Comparison of ENCODE assay signal across 8 mouse cellular contexts in the genomic region with DNA sequence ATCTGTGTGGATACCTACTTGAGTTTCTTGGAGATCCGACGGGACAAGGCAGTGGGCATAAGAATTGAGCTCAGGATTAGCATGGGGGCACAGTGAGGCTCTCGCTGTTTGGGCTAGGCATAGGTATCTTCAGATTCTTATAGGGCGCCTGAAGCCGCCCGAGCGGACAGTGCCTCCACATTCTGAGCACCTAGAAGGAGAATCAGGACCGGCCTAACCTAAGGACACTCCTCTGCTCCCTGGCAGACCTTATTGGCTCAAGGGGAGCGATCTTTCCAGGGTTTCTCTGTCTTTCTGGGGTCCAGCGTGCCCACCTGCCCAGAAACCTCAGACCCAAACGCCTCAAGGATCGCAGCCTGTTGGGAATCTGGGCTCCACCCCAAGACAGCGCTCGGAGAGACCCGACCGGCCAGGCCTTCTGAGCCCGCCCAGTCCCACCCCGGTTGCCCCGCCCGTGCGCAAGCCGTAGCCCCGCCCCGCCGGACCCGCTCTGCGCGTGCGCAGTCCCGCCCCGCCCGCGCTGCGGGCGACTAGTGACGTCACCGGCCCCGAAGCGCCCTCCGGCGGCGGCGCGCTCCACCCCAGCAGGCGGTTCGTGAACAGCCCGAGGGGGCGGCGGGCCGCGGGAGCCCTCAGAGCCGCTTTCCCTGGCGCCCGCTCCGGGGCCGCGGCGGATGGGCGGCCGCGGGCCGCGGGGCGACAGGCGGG. TPM values are rescaled to one million over a fixed set of nuclear protein-coding genes. Genes with fewer than 3 reads are reported as not detected.
DNase-seq lines count a peak whose midpoint lies in the region; ATAC-seq and TF ChIP-seq lines count a peak whose summit lies in the region.

A gene (plus strand): TSS at position 532 of the 708 bp plus-strand sequence.

- H3K4me3 ChIP-seq in gastrocnemius, adult 2 months: peak within 1 kb of the TSS; percentile 94
- H3K4me3 ChIP-seq in hindbrain, embryonic 16.5 days (ENCODE audit: low read length): peak within 1 kb of the TSS; percentile 90

- DNase-seq in ZHBTc4 (ENCODE audit: low read depth, low spot score): peak; percentile 92
- DNase-seq in gastrocnemius, adult 2 months: peak; percentile 97
- peak; percentile 95 to 96 for DNase-seq in left cerebral cortex, adult 18-20 months (ENCODE audit: low spot score in 2 of 2)
- peak; percentile 95 to 98 for DNase-seq in lung, postnatal 4 days
- peak; percentile 92 for DNase-seq in retina, postnatal 1 day
- peak; percentile 99 for DNase-seq in thymus, postnatal 4 days

- H3K4me1 ChIP-seq in hindbrain, embryonic 16.5 days (ENCODE audit: control insufficient read depth, insufficient read depth, low read depth, low read length): peaks cover 38% of the 10 kb centered on the region

- H3K36me3 ChIP-seq in hindbrain, embryonic 16.5 days (ENCODE audit: control insufficient read depth, insufficient read depth, low read length): no peaks in the 10 kb centered on the region

- WGBS in hindbrain, embryonic 16.5 days: 3% methylated on average over 60 of the region's 65 CpGs

- peak; percentile 64 for TF ChIP-seq CTCF in gastrocnemius, adult 2 months (IDR thresholded peaks at IDR 0.05)

- no peaks in the 10 kb centered on the region for H3K9me3 ChIP-seq in hindbrain, embryonic 16.5 days (ENCODE audit: control insufficient read depth, low read length)

- H3K4me2 ChIP-seq in hindbrain, embryonic 16.5 days (ENCODE audit: low read length): peak within 1 kb of the TSS; percentile 93

- intact Hi-C loops in gastrocnemius, adult 2 months (cut with DNase I): loop anchor here (2.0 kb wide), 2 partner anchors 14 to 46 kb away; no protein-coding TSS in a partner anchor

- H3K9ac ChIP-seq in hindbrain, embryonic 16.5 days (ENCODE audit: low read depth, low read length): peak within 1 kb of the TSS; percentile 99

- no peaks in the 10 kb centered on the region for H3K27me3 ChIP-seq in hindbrain, embryonic 16.5 days (replicated peaks; ENCODE audit: control insufficient read depth, insufficient read depth, low read length)

- ATAC-seq in common myeloid progenitor, adult 5-6 weeks (replicated peaks; ENCODE audit: low read depth, poor library complexity, severe bottlenecking): peak; percentile 71
- ATAC-seq in hindbrain, embryonic 16.5 days: peak; percentile 90

- peak within 1 kb of the TSS; percentile 98 for H3K27ac ChIP-seq in gastrocnemius, adult 2 months
- peak within 1 kb of the TSS; percentile 85 for H3K27ac ChIP-seq in hindbrain, embryonic 16.5 days (ENCODE audit: low read depth, low read length)

RNA-seq across cellular contexts. Expression of the gene that starts here (rescaled TPM):
- total RNA-seq in common myeloid progenitor, adult 5-6 weeks (2017): 9.2 and 11.4 TPM in 2 replicates
- total RNA-seq in gastrocnemius, adult 2 months (2021): 100 to 1,000 TPM; 116 to 122 TPM
- 10.2 and 10.7 TPM in 2 replicates for polyA plus RNA-seq in hindbrain, embryonic 16.5 days (2015; fragmentation: Nextera tagmentation; extraction: Ambion mirVana)
- 10 to 100 TPM; 88.0 to 96.3 TPM for total RNA-seq in left cerebral cortex, adult 18-20 months (2021)

Comparison
In these comparisons a context has a peak if more than half of its experiments do, and no peak if none do; other contexts are left out.
1. Peak in every context shown above with its lines: DNase-seq, ATAC-seq, H3K4me3 ChIP-seq and H3K27ac ChIP-seq.